Mouse (Mus musculus): ENCODE results near the gene Hpgds. TPM values are rescaled to one million over a fixed set of nuclear protein-coding genes. Genes with fewer than 3 reads are reported as not detected.

Hpgds gene
- 7.1 and 7.2 TPM in 2 replicates for polyA plus RNA-seq (2015; fragmentation: Nextera tagmentation; extraction: Ambion mirVana)

DNA sequence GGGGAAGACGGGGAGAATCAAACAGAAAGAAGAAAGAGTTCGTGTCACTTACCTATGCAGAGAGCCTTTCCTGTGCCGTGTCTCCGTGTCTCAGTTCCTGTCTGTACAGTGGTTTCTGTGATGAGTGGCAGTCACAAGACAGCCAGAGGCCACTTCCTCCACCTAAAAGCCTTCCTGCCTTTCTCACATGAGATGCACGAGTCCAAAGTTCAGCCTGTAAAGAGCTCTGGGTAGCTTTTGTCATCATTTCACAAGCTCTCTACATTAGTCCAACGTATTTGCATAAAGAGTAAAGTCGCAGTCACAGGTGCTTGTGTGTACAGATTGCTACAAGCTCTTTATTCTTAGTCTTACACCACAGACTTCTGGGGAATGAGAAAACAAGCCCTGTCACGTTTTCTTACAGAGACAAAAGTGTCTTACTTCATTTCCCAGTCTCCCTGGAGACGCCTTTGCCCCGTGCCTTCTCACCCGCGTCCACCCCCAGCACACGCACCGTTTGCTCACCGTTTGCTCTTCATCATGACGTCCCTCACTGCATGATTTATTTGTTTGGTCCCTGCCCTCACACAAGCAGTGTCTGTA is at the start of gene Hpgds:
Hpgds (minus strand) TSS at position 288 of the 585 bp plus-strand sequence.
- no peak within 1 kb of the TSS for H3K4me3 ChIP-seq (replicated peaks)
- no peaks in the 10 kb centered on the region for H3K9me3 ChIP-seq
- 37% methylated on average over 16 of the region's 16 CpGs for WGBS
- H3K36me3 ChIP-seq = no peaks in the 10 kb centered on the region
- H3K4me1 ChIP-seq = no peaks in the 10 kb centered on the region
- H3K27me3 ChIP-seq (replicated peaks) = no peaks in the 10 kb centered on the region
- no peak within 1 kb of the TSS for H3K9ac ChIP-seq
- peak; percentile 47; the same call in 1 of the 2 replicates for ATAC-seq (ENCODE audit: insufficient read depth, low FRiP score, low read depth)
- 0 out of 2 replicates have a peak within 1 kb of the TSS, but pooled peaks have one; percentile 2 for H3K4me2 ChIP-seq
- no peak within 1 kb of the TSS for H3K27ac ChIP-seq

DNA sequence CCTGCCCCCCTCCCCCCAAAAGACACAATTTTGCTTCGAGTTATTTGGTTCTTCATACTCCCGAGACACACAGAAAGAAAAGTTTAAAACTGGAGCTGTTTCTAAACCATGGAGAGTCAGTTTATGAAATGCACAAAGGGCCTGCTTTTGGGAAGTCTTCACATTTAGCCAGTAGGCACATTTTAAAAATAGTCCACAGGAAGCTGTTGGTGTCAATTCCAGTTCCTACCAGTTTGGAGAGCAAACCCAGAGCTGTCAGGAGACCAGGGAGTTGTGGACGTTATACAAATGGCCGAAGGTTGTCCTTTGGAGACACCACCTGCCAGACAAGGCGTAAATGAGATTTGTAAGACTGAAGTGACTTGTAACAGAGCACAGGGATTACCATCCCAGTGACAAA is 20.3 kb upstream of the Hpgds start:
- H3K27me3 ChIP-seq (replicated peaks) = no peaks in the 10 kb centered on the region
- H3K36me3 ChIP-seq = no peaks in the 10 kb centered on the region
- H3K9me3 ChIP-seq = no peaks in the 10 kb centered on the region
- 45% methylated on average over 5 of the region's 5 CpGs for WGBS
- no peak for ATAC-seq (ENCODE audit: insufficient read depth, low FRiP score, low read depth)
- no peak overlapping the region for H3K4me3 ChIP-seq (replicated peaks)
- no peak overlapping the region for H3K9ac ChIP-seq
- no peak overlapping the region for H3K4me2 ChIP-seq
- H3K4me1 ChIP-seq = no peaks in the 10 kb centered on the region
- H3K27ac ChIP-seq = no peak overlapping the region

DNA sequence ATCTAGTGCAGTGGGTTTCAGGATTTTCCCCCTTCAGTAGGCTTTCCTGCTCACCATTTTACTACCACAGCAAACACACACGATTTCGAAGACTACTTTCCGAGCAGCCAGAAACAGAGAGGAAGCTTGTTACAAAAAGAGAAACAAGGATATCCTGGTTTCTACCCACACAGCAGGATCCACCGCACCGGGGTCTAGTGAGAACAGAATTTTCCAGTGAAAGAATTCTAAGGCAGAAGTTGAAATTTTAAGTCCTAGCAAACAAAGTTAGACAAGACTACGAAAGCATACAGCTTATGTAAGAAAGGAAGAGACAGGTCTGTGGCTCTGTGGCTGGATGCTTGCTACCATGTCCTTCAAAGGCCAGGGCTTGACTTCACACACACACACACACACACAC is 19.4 kb upstream of the Hpgds start:
- H3K9ac ChIP-seq = no peak overlapping the region
- H3K4me3 ChIP-seq (replicated peaks) = no peak overlapping the region
- no peak overlapping the region for H3K4me2 ChIP-seq
- WGBS = 72% methylated on average over 6 of the region's 6 CpGs
- no peak overlapping the region for H3K27ac ChIP-seq
- H3K4me1 ChIP-seq = no peaks in the 10 kb centered on the region
- no peak for ATAC-seq (ENCODE audit: insufficient read depth, low FRiP score, low read depth)
- no peaks in the 10 kb centered on the region for H3K36me3 ChIP-seq
- H3K27me3 ChIP-seq (replicated peaks) = no peaks in the 10 kb centered on the region
- H3K9me3 ChIP-seq = no peaks in the 10 kb centered on the region

DNA sequence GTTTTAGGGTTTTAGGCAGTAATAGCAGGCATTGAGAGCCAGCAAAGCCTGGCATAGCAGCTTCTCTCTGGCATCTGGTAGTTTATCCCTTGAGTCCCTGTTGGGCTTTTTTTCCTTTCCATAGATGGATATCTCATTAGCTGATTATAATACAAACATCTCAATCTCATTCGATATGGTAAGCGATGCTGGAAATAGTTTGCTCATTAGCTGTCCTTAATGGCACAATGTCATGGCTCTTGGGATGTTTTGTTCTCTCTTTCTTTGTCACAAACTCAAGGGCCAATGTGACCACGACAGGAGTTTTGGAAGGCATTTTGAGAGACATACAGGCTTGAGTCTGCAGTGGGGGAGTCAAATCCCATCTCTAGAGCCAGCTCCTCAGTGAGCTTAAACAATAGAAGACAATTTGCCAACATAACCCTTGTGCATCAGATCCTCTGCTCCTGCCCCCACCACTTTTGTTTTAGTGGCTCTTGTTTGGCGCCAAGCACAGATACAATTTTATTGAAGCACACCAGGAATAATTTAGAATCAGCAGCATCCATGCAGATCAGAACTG is 14.8 kb upstream of the Hpgds start:
- no peaks in the 10 kb centered on the region for H3K9me3 ChIP-seq
- no peaks in the 10 kb centered on the region for H3K27me3 ChIP-seq (replicated peaks)
- no peak overlapping the region for H3K4me3 ChIP-seq (replicated peaks)
- H3K27ac ChIP-seq = no peak overlapping the region
- no peak for ATAC-seq (ENCODE audit: insufficient read depth, low FRiP score, low read depth)
- 81% methylated on average over 4 of the region's 4 CpGs for WGBS
- H3K4me2 ChIP-seq = no peak overlapping the region
- no peaks in the 10 kb centered on the region for H3K4me1 ChIP-seq
- no peaks in the 10 kb centered on the region for H3K36me3 ChIP-seq
- no peak overlapping the region for H3K9ac ChIP-seq

DNA sequence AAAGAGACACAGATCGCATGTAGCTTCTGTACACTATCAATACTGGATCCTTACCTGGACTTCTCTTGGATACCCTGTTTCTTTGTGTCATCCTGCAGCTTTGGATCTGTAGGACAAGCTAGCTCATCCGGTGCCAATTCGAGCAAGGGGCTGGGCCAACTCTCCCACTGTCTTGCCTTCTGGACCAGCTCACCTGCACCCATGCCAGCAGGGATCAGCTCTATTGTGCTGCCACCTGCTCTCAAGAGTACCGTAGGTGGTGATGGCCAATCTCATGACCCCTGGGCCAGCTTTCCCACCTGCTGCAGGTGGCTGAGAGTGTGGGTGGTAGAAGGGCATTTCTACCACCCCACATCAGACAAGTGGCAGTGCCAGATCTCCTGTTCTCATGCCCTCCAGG is 12.3 kb upstream of the Hpgds start:
- Histone ChIP-seq H3K4me2 (no peak overlapping the region), H3K9ac (no peak overlapping the region), H3K4me1 (no peaks in the 10 kb centered on the region), H3K4me3 (replicated peaks) (no peak overlapping the region), H3K36me3 (no peaks in the 10 kb centered on the region), H3K9me3 (no peaks in the 10 kb centered on the region), H3K27ac (no peak overlapping the region), H3K27me3 (replicated peaks) (no peaks in the 10 kb centered on the region)
- WGBS = 92% methylated on average over 4 of the region's 4 CpGs
- ATAC-seq (ENCODE audit: insufficient read depth, low FRiP score, low read depth) = no peak

DNA sequence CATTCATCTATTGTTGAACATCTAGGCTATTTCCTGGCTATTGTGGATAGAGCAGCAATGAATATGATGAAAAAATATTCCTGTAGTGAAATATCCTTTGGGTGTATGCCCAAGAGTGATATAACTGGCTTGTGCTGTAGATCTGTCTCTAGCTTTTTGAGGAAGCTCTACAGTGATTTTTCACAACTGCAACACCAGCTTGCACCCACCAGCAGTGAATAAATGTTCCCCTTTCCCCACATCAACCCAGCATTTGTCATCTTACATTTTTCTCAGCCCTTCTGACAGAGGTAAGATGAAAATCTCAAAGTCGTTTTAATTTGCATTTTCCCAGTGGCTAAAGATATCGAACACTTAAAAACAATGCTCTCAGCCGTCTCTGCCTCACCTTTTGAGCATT is 8.9 kb upstream of the Hpgds start:
- Histone ChIP-seq H3K27ac (no peak overlapping the region), H3K4me2 (no peak overlapping the region), H3K9me3 (no peaks in the 10 kb centered on the region), H3K9ac (no peak overlapping the region), H3K36me3 (no peaks in the 10 kb centered on the region), H3K27me3 (replicated peaks) (no peaks in the 10 kb centered on the region), H3K4me3 (replicated peaks) (no peak overlapping the region), H3K4me1 (no peaks in the 10 kb centered on the region)
- 70% methylated on average over 3 of the region's 3 CpGs for WGBS
- ATAC-seq (ENCODE audit: insufficient read depth, low FRiP score, low read depth) = no peak

DNA sequence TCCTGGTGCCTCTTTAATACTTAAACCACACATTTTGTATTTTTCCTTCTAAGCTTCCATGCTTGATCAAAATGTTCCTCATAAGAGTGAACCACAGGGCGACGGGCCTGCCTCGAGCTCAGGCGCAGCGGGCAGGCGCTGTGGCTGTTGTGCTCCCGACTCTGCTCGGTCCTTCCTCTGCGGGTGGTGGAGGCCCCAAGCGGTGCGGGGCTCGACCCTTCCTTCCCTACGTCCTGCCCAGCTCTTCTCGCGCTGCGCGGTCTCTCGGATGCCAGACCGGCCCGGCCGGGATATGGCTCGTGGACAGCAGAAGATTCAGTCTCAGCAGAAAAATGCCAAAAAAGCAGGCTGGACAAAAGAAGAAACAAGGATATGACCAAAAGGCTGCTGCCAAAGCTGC is 6.0 kb upstream of the Hpgds start:
- ATAC-seq (ENCODE audit: insufficient read depth, low FRiP score, low read depth) = no peak
- no peak overlapping the region for H3K4me3 ChIP-seq (replicated peaks)
- H3K4me1 ChIP-seq = no peaks in the 10 kb centered on the region

DNA sequence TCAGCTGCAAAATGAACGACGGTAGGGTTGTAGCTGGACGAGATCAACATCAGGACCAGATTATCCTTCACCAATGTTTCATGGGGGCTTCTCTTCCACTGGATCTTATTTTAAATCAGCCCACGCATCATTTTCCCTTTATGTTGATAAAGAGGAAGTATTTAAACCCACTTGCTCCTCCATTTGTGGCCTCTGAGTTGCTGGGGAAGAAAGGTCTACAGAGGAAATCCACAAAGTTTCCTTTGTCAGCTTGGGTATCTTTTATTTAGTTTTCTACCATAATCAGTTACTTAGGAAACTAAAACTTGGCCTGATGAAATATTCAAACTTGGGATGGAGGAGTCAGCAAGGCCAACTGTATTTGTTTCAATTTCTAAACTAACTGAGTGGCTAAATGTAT is 1.7 kb upstream of the Hpgds start:
- Histone ChIP-seq H3K27me3 (replicated peaks) (no peaks in the 10 kb centered on the region), H3K4me2 (no peak overlapping the region), H3K4me3 (replicated peaks) (no peak overlapping the region), H3K9me3 (no peaks in the 10 kb centered on the region), H3K4me1 (no peaks in the 10 kb centered on the region), H3K36me3 (no peaks in the 10 kb centered on the region), H3K9ac (no peak overlapping the region), H3K27ac (no peak overlapping the region)
- ATAC-seq (ENCODE audit: insufficient read depth, low FRiP score, low read depth) = no peak
- 79% methylated on average over 4 of the region's 4 CpGs for WGBS

More for the DNA sequence above, 6.0 kb upstream of the Hpgds start:
- Histone ChIP-seq H3K4me2 (peak overlapping the region; percentile 46), H3K27ac (no peak overlapping the region), H3K9ac (no peak overlapping the region), H3K9me3 (no peaks in the 10 kb centered on the region), H3K27me3 (replicated peaks) (no peaks in the 10 kb centered on the region), H3K36me3 (no peaks in the 10 kb centered on the region)
- WGBS = 17% methylated on average over 22 of the region's 22 CpGs

DNA sequence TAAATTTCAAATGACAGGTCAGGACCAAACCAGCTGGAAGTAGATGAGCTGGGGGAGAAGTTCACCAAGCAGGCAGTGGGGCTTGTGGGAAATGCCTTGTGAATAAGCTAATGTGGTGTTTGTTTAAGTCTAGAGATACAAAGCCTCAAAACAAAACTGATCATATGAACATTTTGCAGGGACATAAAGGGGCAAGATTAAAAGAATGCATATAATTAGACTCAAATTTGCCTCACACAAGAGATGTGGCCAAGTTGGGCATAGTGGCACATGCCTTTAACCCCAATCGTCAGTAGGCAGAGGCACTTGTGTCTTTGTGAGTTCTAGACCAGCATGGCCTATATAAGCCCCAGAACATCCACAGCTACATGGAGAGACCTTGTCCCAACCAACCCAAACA is 2.4 kb downstream of the Hpgds start:
- 87% methylated on average over 1 of the region's 1 CpGs for WGBS
- Histone ChIP-seq H3K36me3 (no peaks in the 10 kb centered on the region), H3K27me3 (replicated peaks) (no peaks in the 10 kb centered on the region), H3K4me1 (no peaks in the 10 kb centered on the region), H3K27ac (no peak overlapping the region), H3K4me3 (replicated peaks) (no peak overlapping the region), H3K9ac (no peak overlapping the region), H3K4me2 (no peak overlapping the region), H3K9me3 (no peaks in the 10 kb centered on the region)
- ATAC-seq (ENCODE audit: insufficient read depth, low FRiP score, low read depth) = no peak

DNA sequence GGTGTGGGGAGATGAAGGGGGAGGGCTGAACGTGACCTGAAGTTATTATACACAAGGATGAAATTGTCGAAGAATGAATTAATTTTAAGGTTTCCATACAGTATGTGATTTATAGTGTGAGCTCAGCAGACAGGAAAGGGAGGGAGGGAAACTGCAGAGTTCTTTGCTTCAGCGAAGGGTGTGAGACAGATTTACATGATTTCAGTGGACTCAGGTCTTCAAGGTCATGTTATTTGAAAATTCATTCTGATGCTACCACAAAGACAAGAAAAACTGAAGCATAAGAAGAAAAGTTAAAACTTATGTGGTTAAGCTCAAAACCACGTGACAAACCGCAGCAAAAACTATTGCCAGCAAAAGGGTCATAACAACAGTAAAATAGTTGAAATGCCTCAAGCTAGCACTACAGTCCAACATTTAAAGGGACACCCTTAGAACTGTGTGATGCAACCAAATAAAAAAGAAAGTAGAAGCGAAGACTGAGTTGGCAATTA is 3.9 kb downstream of the Hpgds start:
- H3K4me3 ChIP-seq (replicated peaks) = no peak overlapping the region
- no peak for ATAC-seq (ENCODE audit: insufficient read depth, low FRiP score, low read depth)
- H3K9me3 ChIP-seq = no peaks in the 10 kb centered on the region
- WGBS = 67% methylated on average over 6 of the region's 6 CpGs
- no peaks in the 10 kb centered on the region for H3K36me3 ChIP-seq
- no peak overlapping the region for H3K4me2 ChIP-seq
- no peak overlapping the region for H3K27ac ChIP-seq
- H3K4me1 ChIP-seq = no peaks in the 10 kb centered on the region
- no peaks in the 10 kb centered on the region for H3K27me3 ChIP-seq (replicated peaks)
- H3K9ac ChIP-seq = no peak overlapping the region

DNA sequence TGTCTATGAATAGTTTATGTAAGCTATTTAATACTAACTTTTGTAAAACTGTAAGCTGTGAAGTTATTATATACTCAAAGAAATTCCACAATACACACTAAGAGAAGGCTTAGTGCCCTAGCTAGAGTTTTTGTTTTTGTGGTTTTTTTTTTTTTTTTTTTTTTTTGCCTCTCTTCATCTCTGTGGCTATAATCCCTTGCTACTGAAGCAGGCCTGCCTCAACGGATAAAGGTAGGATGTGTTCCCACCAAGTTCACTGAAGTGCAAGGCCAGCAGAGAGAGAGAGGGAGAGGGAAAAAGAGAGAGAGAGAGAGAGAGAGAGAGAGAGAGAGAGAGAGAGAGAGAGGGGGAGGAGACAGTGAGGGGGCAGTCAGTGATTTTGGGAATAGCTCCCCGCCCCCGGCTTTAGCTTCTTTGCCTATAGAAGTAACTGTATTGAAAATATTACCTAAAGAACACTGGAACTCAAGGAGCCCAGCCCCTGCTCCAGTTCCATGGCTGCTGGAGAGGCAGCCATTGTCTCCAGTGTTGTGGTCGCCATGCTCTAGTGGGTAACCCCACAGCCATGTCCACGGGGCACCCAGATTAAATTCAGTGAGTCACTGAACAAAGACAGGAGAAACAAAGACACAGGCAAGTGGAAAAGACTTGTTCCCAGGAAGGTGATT is 4.5 kb downstream of the Hpgds start:
- WGBS = 66% methylated on average over 5 of the region's 5 CpGs
- no peak for ATAC-seq (ENCODE audit: insufficient read depth, low FRiP score, low read depth)
- no peaks in the 10 kb centered on the region for H3K9me3 ChIP-seq
- H3K9ac ChIP-seq = no peak overlapping the region
- no peak overlapping the region for H3K4me2 ChIP-seq
- H3K36me3 ChIP-seq = no peaks in the 10 kb centered on the region
- H3K27ac ChIP-seq = no peak overlapping the region
- no peaks in the 10 kb centered on the region for H3K4me1 ChIP-seq
- H3K27me3 ChIP-seq (replicated peaks) = no peaks in the 10 kb centered on the region
- H3K4me3 ChIP-seq (replicated peaks) = no peak overlapping the region

DNA sequence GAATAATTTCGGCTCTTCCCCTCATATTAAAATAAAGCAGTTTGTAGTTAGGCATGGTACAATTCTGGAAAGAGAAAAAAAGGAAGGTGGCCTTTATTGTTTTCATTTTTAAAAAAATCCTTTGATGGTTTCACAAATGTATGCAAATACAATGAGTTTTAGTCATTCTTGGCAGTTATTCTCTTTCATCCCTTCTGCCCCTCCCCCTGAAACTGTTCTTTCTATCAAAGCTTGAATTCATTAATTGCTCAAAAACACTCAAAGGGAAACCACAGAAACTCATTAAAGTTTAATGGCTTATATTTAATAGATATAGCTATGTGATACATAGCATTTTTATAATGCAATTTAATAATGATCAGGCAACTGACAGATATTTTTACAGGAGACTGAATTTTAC is 6.5 kb downstream of the Hpgds start:
- Histone ChIP-seq H3K9ac (no peak overlapping the region), H3K4me1 (no peaks in the 10 kb centered on the region), H3K27me3 (replicated peaks) (no peaks in the 10 kb centered on the region), H3K4me2 (no peak overlapping the region), H3K4me3 (replicated peaks) (no peak overlapping the region), H3K9me3 (no peaks in the 10 kb centered on the region), H3K27ac (no peak overlapping the region), H3K36me3 (no peaks in the 10 kb centered on the region)
- ATAC-seq (ENCODE audit: insufficient read depth, low FRiP score, low read depth) = no peak
- 74% methylated on average over 1 of the region's 1 CpGs for WGBS
